Mouse (Mus musculus): ENCODE data around the gene 2900011O08Rik. TPM values are rescaled to one million over a fixed set of nuclear protein-coding genes. Genes with fewer than 3 reads are reported as not detected.
A peak's percentile ranks its signal among the peaks of the same experiment; 100 is the strongest.

The 2900011O08Rik gene
- polyA plus RNA-seq, 1 experiment from 2014 or later: not detected

- H3K9ac ChIP-seq (replicated peaks): no peak overlapping the region
- TF ChIP-seq EP300 (IDR thresholded peaks at IDR 0.05; ENCODE audit: low read depth) (no peak), CTCF (IDR thresholded peaks at IDR 0.05; ENCODE audit: low read depth) (no peak)
Observed at GRCm38 (mm10) chr16:14021166-14021822, 34.9 kb downstream of the 2900011O08Rik start.

GRCm38 (mm10) chr16:14025091-14025990 is 38.9 kb downstream of the 2900011O08Rik start:
- DNase-seq (no peak), ATAC-seq (no peak)
- H3K9me3 ChIP-seq (ENCODE audit: low read length): no peaks in the 10 kb centered on the region
- no peak overlapping the region for H3K27ac ChIP-seq (ENCODE audit: low read depth)
- 66% methylated on average over 2 of the region's 2 CpGs for WGBS (ENCODE audit: insufficient replicate concordance)
- H3K27me3 ChIP-seq (ENCODE audit: insufficient read depth, low read length): no peaks in the 10 kb centered on the region
- no peaks in the 10 kb centered on the region for H3K36me3 ChIP-seq (replicated peaks; ENCODE audit: insufficient read depth, low read length)
- H3K4me3 ChIP-seq (ENCODE audit: low read depth, low read length): no peak overlapping the region
- H3K4me2 ChIP-seq (ENCODE audit: low read depth, low read length): no peak overlapping the region
- no peaks in the 10 kb centered on the region for H3K4me1 ChIP-seq (ENCODE audit: insufficient read depth)
- H3K9ac ChIP-seq (replicated peaks): no peak overlapping the region
- no peak for TF ChIP-seq EP300 (IDR thresholded peaks at IDR 0.05; ENCODE audit: low read depth)

More at GRCm38 (mm10) chr16:14021166-14021822, 34.9 kb downstream of the 2900011O08Rik start:
- H3K27ac ChIP-seq (ENCODE audit: low read depth): no peak overlapping the region
- no peaks in the 10 kb centered on the region for H3K27me3 ChIP-seq (ENCODE audit: insufficient read depth, low read length)
- DNase-seq (no peak), ATAC-seq (no peak)
- WGBS (ENCODE audit: insufficient replicate concordance): 59% methylated on average over 3 of the region's 3 CpGs
- H3K4me1 ChIP-seq (ENCODE audit: insufficient read depth): no peaks in the 10 kb centered on the region
- H3K4me2 ChIP-seq (ENCODE audit: low read depth, low read length): no peak overlapping the region
- H3K9me3 ChIP-seq (ENCODE audit: low read length): no peaks in the 10 kb centered on the region
- H3K4me3 ChIP-seq (ENCODE audit: low read depth, low read length): no peak overlapping the region
- H3K36me3 ChIP-seq (replicated peaks; ENCODE audit: insufficient read depth, low read length): no peaks in the 10 kb centered on the region

DNA sequence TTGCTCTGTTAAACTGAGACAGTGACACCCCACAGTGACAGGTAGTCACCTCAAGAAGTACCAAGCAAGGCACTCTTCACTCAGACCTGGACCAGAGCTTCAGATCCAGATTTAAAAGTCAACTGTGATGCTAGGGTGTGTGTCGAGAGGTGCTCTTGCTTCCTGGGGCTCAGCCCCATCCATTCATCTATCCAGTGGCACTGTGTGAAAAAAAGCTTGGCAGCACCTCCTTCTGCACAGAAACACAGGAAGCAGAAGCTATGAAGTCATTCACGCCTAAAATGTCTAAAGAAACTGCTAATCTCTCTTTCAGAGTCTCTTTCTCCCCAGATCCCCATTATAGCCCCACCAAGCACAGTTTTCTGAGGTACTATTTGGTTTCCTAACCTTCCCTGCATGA is 42.7 kb downstream of the 2900011O08Rik start:
- Histone ChIP-seq H3K36me3 (replicated peaks; ENCODE audit: insufficient read depth, low read length) (no peaks in the 10 kb centered on the region), H3K9ac (replicated peaks) (no peak overlapping the region), H3K4me1 (ENCODE audit: insufficient read depth) (no peaks in the 10 kb centered on the region), H3K27me3 (ENCODE audit: insufficient read depth, low read length) (no peaks in the 10 kb centered on the region), H3K27ac (ENCODE audit: low read depth) (no peak overlapping the region), H3K9me3 (ENCODE audit: low read length) (no peaks in the 10 kb centered on the region), H3K4me2 (ENCODE audit: low read depth, low read length) (no peak overlapping the region), H3K4me3 (ENCODE audit: low read depth, low read length) (no peak overlapping the region)
- TF ChIP-seq CTCF (IDR thresholded peaks at IDR 0.05; ENCODE audit: low read depth) (no peak), EP300 (IDR thresholded peaks at IDR 0.05; ENCODE audit: low read depth) (no peak)
- no peak for ATAC-seq
- WGBS (ENCODE audit: insufficient replicate concordance): 28% methylated on average over 2 of the region's 2 CpGs
- DNase-seq: no peak

- Histone ChIP-seq H3K9ac (replicated peaks) (no peak overlapping the region), H3K9me3 (ENCODE audit: low read length) (no peaks in the 10 kb centered on the region), H3K27me3 (ENCODE audit: insufficient read depth, low read length) (no peaks in the 10 kb centered on the region), H3K27ac (ENCODE audit: low read depth) (no peak overlapping the region), H3K4me3 (ENCODE audit: low read depth, low read length) (no peak overlapping the region), H3K4me2 (ENCODE audit: low read depth, low read length) (no peak overlapping the region), H3K4me1 (ENCODE audit: insufficient read depth) (no peaks in the 10 kb centered on the region), H3K36me3 (replicated peaks; ENCODE audit: insufficient read depth, low read length) (no peaks in the 10 kb centered on the region)
- ATAC-seq: no peak
- WGBS (ENCODE audit: insufficient replicate concordance): 69% methylated on average over 2 of the region's 2 CpGs
- no peak for DNase-seq
- no peak for TF ChIP-seq CTCF (IDR thresholded peaks at IDR 0.05; ENCODE audit: low read depth)
Observed at GRCm38 (mm10) chr16:14029851-14030250, 43.4 kb downstream of the 2900011O08Rik start.

DNA sequence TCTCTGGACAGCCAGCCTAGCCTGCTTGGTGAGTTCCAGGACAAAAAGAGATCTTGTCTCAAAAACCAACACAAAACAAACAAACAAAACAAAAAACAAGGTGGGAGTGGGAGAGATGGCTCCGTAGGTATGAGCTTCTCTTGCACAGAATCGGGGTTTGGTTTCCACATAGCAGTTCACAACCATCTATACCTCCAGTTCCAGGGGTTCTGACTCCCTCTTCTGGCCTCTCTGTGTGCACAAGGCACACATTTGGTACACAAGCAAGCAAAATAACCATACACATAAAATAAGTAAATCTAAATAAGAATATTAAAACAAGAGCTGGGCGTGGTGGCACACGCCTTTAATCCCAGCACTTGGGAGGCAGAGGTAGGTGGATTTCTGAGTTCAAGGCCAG is 44.2 kb downstream of the 2900011O08Rik start:
- H3K9ac ChIP-seq (replicated peaks): no peak overlapping the region
- WGBS (ENCODE audit: insufficient replicate concordance): 69% methylated on average over 4 of the region's 4 CpGs
- DNase-seq: no peak
- no peaks in the 10 kb centered on the region for H3K9me3 ChIP-seq (ENCODE audit: low read length)
- no peaks in the 10 kb centered on the region for H3K4me1 ChIP-seq (ENCODE audit: insufficient read depth)
- no peaks in the 10 kb centered on the region for H3K36me3 ChIP-seq (replicated peaks; ENCODE audit: insufficient read depth, low read length)
- H3K27me3 ChIP-seq (ENCODE audit: insufficient read depth, low read length): no peaks in the 10 kb centered on the region
- H3K4me3 ChIP-seq (ENCODE audit: low read depth, low read length): no peak overlapping the region
- TF ChIP-seq CTCF (IDR thresholded peaks at IDR 0.05; ENCODE audit: low read depth): peak; percentile 33
- no peak for TF ChIP-seq EP300 (IDR thresholded peaks at IDR 0.05; ENCODE audit: low read depth)
- H3K4me2 ChIP-seq (ENCODE audit: low read depth, low read length): no peak overlapping the region
- no peak for ATAC-seq
- H3K27ac ChIP-seq (ENCODE audit: low read depth): no peak overlapping the region

GRCm38 (mm10) chr16:14033076-14033475 is 46.7 kb downstream of the 2900011O08Rik start:
- Histone ChIP-seq H3K9me3 (ENCODE audit: low read length) (no peaks in the 10 kb centered on the region), H3K4me3 (ENCODE audit: low read depth, low read length) (no peak overlapping the region), H3K9ac (replicated peaks) (no peak overlapping the region), H3K27ac (ENCODE audit: low read depth) (no peak overlapping the region), H3K4me2 (ENCODE audit: low read depth, low read length) (no peak overlapping the region), H3K27me3 (ENCODE audit: insufficient read depth, low read length) (no peaks in the 10 kb centered on the region), H3K36me3 (replicated peaks; ENCODE audit: insufficient read depth, low read length) (no peaks in the 10 kb centered on the region), H3K4me1 (ENCODE audit: insufficient read depth) (no peaks in the 10 kb centered on the region)
- DNase-seq: no peak
- ATAC-seq: no peak
- WGBS (ENCODE audit: insufficient replicate concordance): 67% methylated on average over 4 of the region's 4 CpGs
- no peak for TF ChIP-seq CTCF (IDR thresholded peaks at IDR 0.05; ENCODE audit: low read depth)
- no peak for TF ChIP-seq EP300 (IDR thresholded peaks at IDR 0.05; ENCODE audit: low read depth)
